Mouse (Mus musculus): Measurements from ENCODE around the gene Fos. TPM values are rescaled to one million over a fixed set of nuclear protein-coding genes. Genes with fewer than 3 reads are reported as not detected.

Gene Fos
- polyA plus RNA-seq, 1 experiment from 2014 or later, result 1.3 TPM

DNA sequence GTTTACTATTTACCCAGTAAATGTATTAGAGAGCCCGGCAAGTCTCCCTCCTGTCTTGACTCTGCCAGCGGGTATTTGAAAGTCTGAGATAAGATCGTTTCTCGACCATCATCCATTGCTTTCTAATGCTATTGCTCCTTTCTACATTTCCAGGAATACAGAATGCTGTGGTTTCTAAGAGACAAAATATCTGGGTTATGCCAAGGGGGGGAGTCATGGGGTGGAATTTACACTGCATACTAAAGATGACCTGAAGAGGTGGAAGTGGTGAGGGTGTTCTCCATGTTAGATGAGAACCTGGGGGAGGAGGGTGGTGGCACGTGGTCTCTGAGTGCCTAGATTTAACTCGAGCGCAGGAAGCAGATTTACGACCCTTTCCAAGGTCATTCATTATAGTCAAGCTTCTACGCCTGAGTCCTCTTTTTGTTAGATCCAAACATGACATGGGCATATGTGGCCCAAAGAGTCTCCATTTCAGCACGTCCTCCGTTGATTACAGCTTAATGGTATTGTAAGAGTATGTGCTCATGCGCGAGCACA is 16.7 kb upstream of the Fos start:
- Histone ChIP-seq H3K9me3 (ENCODE audit: low read length) (no peaks in the 10 kb centered on the region), H3K4me2 (ENCODE audit: low read depth, low read length) (no peak overlapping the region), H3K9ac (replicated peaks) (no peak overlapping the region), H3K27ac (ENCODE audit: low read depth) (no peak overlapping the region), H3K4me3 (ENCODE audit: low read depth, low read length) (no peak overlapping the region), H3K36me3 (replicated peaks; ENCODE audit: insufficient read depth, low read length) (no peaks in the 10 kb centered on the region), H3K27me3 (ENCODE audit: insufficient read depth, low read length) (no peaks in the 10 kb centered on the region), H3K4me1 (ENCODE audit: insufficient read depth) (peaks cover 14% of the 10 kb centered on the region)
- ATAC-seq (no peak), DNase-seq (no peak)
- TF ChIP-seq CTCF (IDR thresholded peaks at IDR 0.05; ENCODE audit: low read depth), result no peak
- TF ChIP-seq EP300 (IDR thresholded peaks at IDR 0.05; ENCODE audit: low read depth), result no peak
- 45% methylated on average over 13 of the region's 13 CpGs for WGBS (ENCODE audit: insufficient replicate concordance)

DNA sequence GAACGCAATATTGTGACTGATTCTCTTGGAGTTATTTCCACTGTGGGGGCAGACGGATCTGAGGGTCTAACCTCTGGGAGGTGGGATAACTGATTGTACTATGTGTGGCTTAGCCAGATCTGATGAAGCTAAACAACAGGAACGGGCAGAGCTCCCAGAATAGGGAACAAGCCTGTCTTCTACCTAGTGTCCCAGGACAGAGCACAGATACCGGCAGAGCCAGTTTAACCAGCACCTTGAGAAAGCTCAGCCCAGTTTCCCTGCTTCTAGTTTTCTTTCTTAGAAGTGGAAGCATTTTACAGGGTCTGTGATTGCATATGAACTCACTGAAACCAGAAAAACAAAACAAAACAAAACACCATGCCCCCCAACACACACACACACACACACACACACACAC is 13.9 kb upstream of the Fos start:
- ATAC-seq (no peak), DNase-seq (no peak)
- Histone ChIP-seq H3K9me3 (ENCODE audit: low read length) (no peaks in the 10 kb centered on the region), H3K27me3 (ENCODE audit: insufficient read depth, low read length) (no peaks in the 10 kb centered on the region), H3K36me3 (replicated peaks; ENCODE audit: insufficient read depth, low read length) (no peaks in the 10 kb centered on the region), H3K4me1 (ENCODE audit: insufficient read depth) (peaks cover 6% of the 10 kb centered on the region), H3K4me2 (ENCODE audit: low read depth, low read length) (no peak overlapping the region), H3K4me3 (ENCODE audit: low read depth, low read length) (no peak overlapping the region), H3K27ac (ENCODE audit: low read depth) (no peak overlapping the region), H3K9ac (replicated peaks) (no peak overlapping the region)
- no peak for TF ChIP-seq CTCF (IDR thresholded peaks at IDR 0.05; ENCODE audit: low read depth)
- no peak for TF ChIP-seq EP300 (IDR thresholded peaks at IDR 0.05; ENCODE audit: low read depth)
- 77% methylated on average over 4 of the region's 4 CpGs for WGBS (ENCODE audit: insufficient replicate concordance)

DNA sequence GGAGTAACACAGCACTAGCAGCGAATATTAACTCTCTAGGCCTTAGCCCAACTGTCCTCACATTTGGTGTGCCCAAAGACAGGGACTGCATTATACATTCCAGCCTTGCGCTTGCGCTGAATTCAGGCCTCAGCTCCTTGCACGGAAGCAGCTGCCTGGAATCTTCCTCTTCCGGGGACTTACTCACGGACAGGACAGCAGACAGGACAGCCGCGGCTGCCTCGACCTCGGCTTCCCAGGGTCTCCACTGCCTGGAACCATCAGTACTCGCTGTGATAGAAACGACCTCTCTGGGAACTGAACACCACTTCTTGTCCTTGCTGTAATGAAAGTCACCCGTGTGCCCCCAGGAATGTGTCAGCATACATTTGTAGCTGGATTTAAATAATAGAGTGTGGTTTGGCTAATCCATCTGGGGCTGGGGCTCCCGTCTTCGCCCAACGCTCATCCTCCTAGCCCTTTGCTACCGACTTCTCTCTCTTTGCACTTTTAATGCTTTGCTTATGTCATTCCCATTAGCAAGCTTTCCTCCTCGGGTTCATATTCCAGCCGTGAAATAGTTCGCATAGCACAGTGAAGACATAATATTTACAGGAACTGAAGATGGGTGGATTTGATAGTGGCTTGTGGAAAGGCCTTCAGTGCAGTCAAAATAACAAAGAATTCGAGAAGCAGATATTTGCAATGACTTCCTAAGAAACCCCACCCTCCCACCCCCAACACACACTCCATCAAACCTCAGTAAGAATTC is 11.6 kb upstream of the Fos start:
- 58% methylated on average over 21 of the region's 21 CpGs for WGBS (ENCODE audit: insufficient replicate concordance)
- Histone ChIP-seq H3K36me3 (replicated peaks; ENCODE audit: insufficient read depth, low read length) (no peaks in the 10 kb centered on the region), H3K4me3 (ENCODE audit: low read depth, low read length) (no peak overlapping the region), H3K4me1 (ENCODE audit: insufficient read depth) (no peaks in the 10 kb centered on the region), H3K4me2 (ENCODE audit: low read depth, low read length) (no peak overlapping the region), H3K9ac (replicated peaks) (no peak overlapping the region), H3K27ac (ENCODE audit: low read depth) (peak overlapping the region; percentile 57), H3K9me3 (ENCODE audit: low read length) (no peaks in the 10 kb centered on the region), H3K27me3 (ENCODE audit: insufficient read depth, low read length) (no peaks in the 10 kb centered on the region)
- no peak for TF ChIP-seq CTCF (IDR thresholded peaks at IDR 0.05; ENCODE audit: low read depth)
- TF ChIP-seq EP300 (IDR thresholded peaks at IDR 0.05; ENCODE audit: low read depth), result no peak
- DNase-seq (no peak), ATAC-seq (no peak)

DNA sequence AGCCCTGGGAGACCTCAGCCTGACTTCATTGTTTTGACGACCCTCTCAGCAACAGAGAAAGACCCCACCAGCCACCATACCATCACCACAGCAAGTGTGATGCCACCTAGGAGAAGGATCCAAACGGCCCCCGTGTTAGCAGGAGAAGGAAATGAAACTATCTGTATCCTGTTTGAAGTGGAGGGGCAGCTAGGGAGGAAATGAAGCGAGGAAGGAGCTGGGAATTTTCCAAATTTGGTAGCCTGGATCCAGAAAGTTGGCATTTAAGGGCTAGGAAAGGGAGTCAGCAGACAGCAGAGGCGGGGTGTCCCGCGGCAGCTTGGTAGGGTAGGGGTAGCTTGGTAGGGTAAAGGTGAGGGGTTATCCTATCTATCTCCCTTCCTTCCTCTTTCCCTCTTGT is 10.9 kb upstream of the Fos start:
- Histone ChIP-seq H3K36me3 (replicated peaks; ENCODE audit: insufficient read depth, low read length) (no peaks in the 10 kb centered on the region), H3K4me3 (ENCODE audit: low read depth, low read length) (no peak overlapping the region), H3K27me3 (ENCODE audit: insufficient read depth, low read length) (no peaks in the 10 kb centered on the region), H3K9me3 (ENCODE audit: low read length) (no peaks in the 10 kb centered on the region), H3K9ac (replicated peaks) (no peak overlapping the region), H3K4me1 (ENCODE audit: insufficient read depth) (no peaks in the 10 kb centered on the region), H3K4me2 (ENCODE audit: low read depth, low read length) (0 out of 2 replicates have a peak overlapping the region, but pooled peaks have one; percentile 14), H3K27ac (ENCODE audit: low read depth) (peak overlapping the region; percentile 57; the same call in 1 of the 2 replicates)
- ATAC-seq, result no peak
- TF ChIP-seq CTCF (IDR thresholded peaks at IDR 0.05; ENCODE audit: low read depth), result no peak
- TF ChIP-seq EP300 (IDR thresholded peaks at IDR 0.05; ENCODE audit: low read depth), result no peak
- no peak for DNase-seq
- 31% methylated on average over 7 of the region's 7 CpGs for WGBS (ENCODE audit: insufficient replicate concordance)

DNA sequence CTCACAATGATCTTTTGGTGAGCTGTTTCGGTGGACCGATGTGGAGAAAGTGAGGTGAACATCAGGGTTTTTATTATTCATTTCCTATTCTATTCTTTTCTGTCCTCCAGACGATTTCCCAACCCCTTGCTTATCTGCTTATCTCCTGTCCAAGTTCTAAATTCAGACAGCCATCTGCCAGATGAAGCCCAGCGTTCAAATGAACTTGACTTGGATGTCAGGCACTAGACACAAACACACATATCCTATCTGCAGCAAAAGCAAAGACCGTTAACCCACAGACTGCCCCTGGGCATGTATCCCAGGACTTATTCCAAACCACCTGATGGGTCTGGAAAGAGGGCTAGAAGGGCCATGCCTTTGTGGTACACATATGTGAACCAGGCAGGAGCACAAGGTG is 9.3 kb upstream of the Fos start:
- TF ChIP-seq EP300 (IDR thresholded peaks at IDR 0.05; ENCODE audit: low read depth) (no peak), CTCF (IDR thresholded peaks at IDR 0.05; ENCODE audit: low read depth) (no peak)
- Histone ChIP-seq H3K4me3 (ENCODE audit: low read depth, low read length) (no peak overlapping the region), H3K27me3 (ENCODE audit: insufficient read depth, low read length) (no peaks in the 10 kb centered on the region; the same call in 1 of the 2 replicates), H3K4me2 (ENCODE audit: low read depth, low read length) (no peak overlapping the region), H3K9me3 (ENCODE audit: low read length) (no peaks in the 10 kb centered on the region), H3K36me3 (replicated peaks; ENCODE audit: insufficient read depth, low read length) (no peaks in the 10 kb centered on the region), H3K27ac (ENCODE audit: low read depth) (no peak overlapping the region), H3K4me1 (ENCODE audit: insufficient read depth) (peaks cover 4% of the 10 kb centered on the region; the same call in 1 of the 2 replicates), H3K9ac (replicated peaks) (no peak overlapping the region)
- DNase-seq (no peak), ATAC-seq (no peak)
- 48% methylated on average over 5 of the region's 5 CpGs for WGBS (ENCODE audit: insufficient replicate concordance)

DNA sequence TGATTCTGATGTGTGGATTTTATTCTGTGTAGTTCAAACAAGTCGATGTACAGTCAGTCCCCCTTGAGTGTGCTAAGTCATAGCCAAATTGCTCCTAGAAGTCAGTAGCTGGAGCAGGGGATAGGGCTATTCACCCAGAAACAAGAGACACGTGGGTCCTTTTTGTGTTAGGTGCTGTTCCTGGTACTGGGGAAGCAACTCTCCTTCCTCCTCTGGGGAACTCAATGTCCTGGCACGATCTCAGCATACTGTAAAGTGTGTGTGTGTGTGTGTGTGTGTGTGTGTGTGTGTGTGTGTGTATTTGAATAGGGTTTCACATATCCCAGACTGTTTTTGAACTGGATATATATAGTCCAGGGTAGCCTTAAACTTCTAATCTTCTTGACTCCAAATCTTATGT is 8.8 kb upstream of the Fos start:
- Histone ChIP-seq H3K4me1 (ENCODE audit: insufficient read depth) (peaks cover 4% of the 10 kb centered on the region; the same call in 1 of the 2 replicates), H3K4me2 (ENCODE audit: low read depth, low read length) (no peak overlapping the region), H3K4me3 (ENCODE audit: low read depth, low read length) (no peak overlapping the region), H3K9ac (replicated peaks) (no peak overlapping the region), H3K9me3 (ENCODE audit: low read length) (no peaks in the 10 kb centered on the region), H3K27me3 (ENCODE audit: insufficient read depth, low read length) (no peaks in the 10 kb centered on the region; the same call in 1 of the 2 replicates), H3K27ac (ENCODE audit: low read depth) (no peak overlapping the region), H3K36me3 (replicated peaks; ENCODE audit: insufficient read depth, low read length) (no peaks in the 10 kb centered on the region)
- DNase-seq, result no peak
- 39% methylated on average over 3 of the region's 3 CpGs for WGBS (ENCODE audit: insufficient replicate concordance)
- ATAC-seq, result peak; percentile 24; the same call in 1 of the 2 replicates
- TF ChIP-seq CTCF (IDR thresholded peaks at IDR 0.05; ENCODE audit: low read depth) (no peak), EP300 (IDR thresholded peaks at IDR 0.05; ENCODE audit: low read depth) (peak; percentile 69; the same call in 1 of the 2 replicates)
